Mouse (Mus musculus): ENCODE data around the gene Itga9. TPM values are rescaled to one million over a fixed set of nuclear protein-coding genes. Genes with fewer than 3 reads are reported as not detected.
A peak's percentile ranks its signal among the peaks of the same experiment; 100 is the strongest.

Gene Itga9
- polyA plus RNA-seq, 1 experiment from 2014 or later: 6.3 TPM

- DNase-seq (ENCODE audit: low spot score) (no peak), ATAC-seq (ENCODE audit: low FRiP score) (no peak)
- no peaks in the 10 kb centered on the region for H3K36me3 ChIP-seq (ENCODE audit: control insufficient read depth, insufficient read depth, low read length)
- H3K9me3 ChIP-seq (ENCODE audit: control insufficient read depth, low read length): no peaks in the 10 kb centered on the region
- H3K4me2 ChIP-seq (replicated peaks; ENCODE audit: low read depth, low read length): no peak overlapping the region
- H3K27me3 ChIP-seq (ENCODE audit: control insufficient read depth, insufficient read depth, low read length): no peaks in the 10 kb centered on the region
- no peaks in the 10 kb centered on the region; the same call in 1 of the 2 replicates for H3K4me1 ChIP-seq (replicated peaks; ENCODE audit: control insufficient read depth, insufficient read depth, low read length)
- 86% methylated on average over 6 of the region's 6 CpGs for WGBS
- H3K27ac ChIP-seq (ENCODE audit: low read depth, low read length): no peak overlapping the region
- H3K4me3 ChIP-seq (ENCODE audit: low read depth, low read length): no peak overlapping the region
- H3K9ac ChIP-seq (ENCODE audit: low read depth, low read length): no peak overlapping the region
Measured at GRCm38 (mm10) chr9:118891068-118891467, 284.6 kb downstream of the Itga9 start.

GRCm38 (mm10) chr9:118891593-118891992 lies 285.1 kb downstream of the Itga9 start:
- Histone ChIP-seq H3K27me3 (ENCODE audit: control insufficient read depth, insufficient read depth, low read length) (no peaks in the 10 kb centered on the region), H3K4me2 (replicated peaks; ENCODE audit: low read depth, low read length) (no peak overlapping the region), H3K4me1 (replicated peaks; ENCODE audit: control insufficient read depth, insufficient read depth, low read length) (no peaks in the 10 kb centered on the region; the same call in 1 of the 2 replicates), H3K9ac (ENCODE audit: low read depth, low read length) (no peak overlapping the region), H3K36me3 (ENCODE audit: control insufficient read depth, insufficient read depth, low read length) (no peaks in the 10 kb centered on the region), H3K27ac (ENCODE audit: low read depth, low read length) (no peak overlapping the region), H3K9me3 (ENCODE audit: control insufficient read depth, low read length) (no peaks in the 10 kb centered on the region), H3K4me3 (ENCODE audit: low read depth, low read length) (no peak overlapping the region)
- 70% methylated on average over 9 of the region's 9 CpGs for WGBS
- DNase-seq (ENCODE audit: low spot score) (no peak), ATAC-seq (ENCODE audit: low FRiP score) (no peak)

- ATAC-seq (ENCODE audit: low FRiP score): no peak
- Histone ChIP-seq H3K36me3 (ENCODE audit: control insufficient read depth, insufficient read depth, low read length) (no peaks in the 10 kb centered on the region), H3K9ac (ENCODE audit: low read depth, low read length) (no peak overlapping the region), H3K27me3 (ENCODE audit: control insufficient read depth, insufficient read depth, low read length) (no peaks in the 10 kb centered on the region), H3K4me1 (replicated peaks; ENCODE audit: control insufficient read depth, insufficient read depth, low read length) (no peaks in the 10 kb centered on the region; the same call in 1 of the 2 replicates), H3K4me3 (ENCODE audit: low read depth, low read length) (no peak overlapping the region), H3K4me2 (replicated peaks; ENCODE audit: low read depth, low read length) (no peak overlapping the region), H3K27ac (ENCODE audit: low read depth, low read length) (no peak overlapping the region), H3K9me3 (ENCODE audit: control insufficient read depth, low read length) (no peaks in the 10 kb centered on the region)
- DNase-seq (ENCODE audit: low spot score): no peak
- 77% methylated on average over 2 of the region's 2 CpGs for WGBS
Measured at GRCm38 (mm10) chr9:118895101-118895500, 288.6 kb downstream of the Itga9 start.

GRCm38 (mm10) chr9:118900677-118901076 lies 294.2 kb downstream of the Itga9 start:
- ATAC-seq (ENCODE audit: low FRiP score): no peak
- no peak overlapping the region for H3K4me2 ChIP-seq (replicated peaks; ENCODE audit: low read depth, low read length)
- H3K27ac ChIP-seq (ENCODE audit: low read depth, low read length): no peak overlapping the region
- H3K27me3 ChIP-seq (ENCODE audit: control insufficient read depth, insufficient read depth, low read length): no peaks in the 10 kb centered on the region
- no peaks in the 10 kb centered on the region for H3K4me1 ChIP-seq (replicated peaks; ENCODE audit: control insufficient read depth, insufficient read depth, low read length)
- DNase-seq (ENCODE audit: low spot score): no peak
- H3K9ac ChIP-seq (ENCODE audit: low read depth, low read length): no peak overlapping the region
- 75% methylated on average over 2 of the region's 2 CpGs for WGBS
- H3K4me3 ChIP-seq (ENCODE audit: low read depth, low read length): no peak overlapping the region
- no peaks in the 10 kb centered on the region for H3K9me3 ChIP-seq (ENCODE audit: control insufficient read depth, low read length)
- no peaks in the 10 kb centered on the region for H3K36me3 ChIP-seq (ENCODE audit: control insufficient read depth, insufficient read depth, low read length)

GRCm38 (mm10) chr9:118901917-118902316 lies 295.4 kb downstream of the Itga9 start:
- 23% methylated on average over 6 of the region's 6 CpGs for WGBS

GRCm38 (mm10) chr9:118907934-118908620 lies 301.6 kb downstream of the Itga9 start:
- 54% methylated on average over 18 of the region's 18 CpGs for WGBS
- no peak overlapping the region for H3K4me3 ChIP-seq (ENCODE audit: low read depth, low read length)
- no peak; the same call in 1 of the 2 replicates for ATAC-seq (ENCODE audit: low FRiP score)

More at GRCm38 (mm10) chr9:118901917-118902316, 295.4 kb downstream of the Itga9 start:
- ATAC-seq (ENCODE audit: low FRiP score) (peak; percentile 61), DNase-seq (ENCODE audit: low spot score) (no peak)
- no peaks in the 10 kb centered on the region for H3K36me3 ChIP-seq (ENCODE audit: control insufficient read depth, insufficient read depth, low read length)
- H3K4me1 ChIP-seq (replicated peaks; ENCODE audit: control insufficient read depth, insufficient read depth, low read length): no peaks in the 10 kb centered on the region
- no peaks in the 10 kb centered on the region for H3K27me3 ChIP-seq (ENCODE audit: control insufficient read depth, insufficient read depth, low read length)
- no peak overlapping the region for H3K4me2 ChIP-seq (replicated peaks; ENCODE audit: low read depth, low read length)
- H3K4me3 ChIP-seq (ENCODE audit: low read depth, low read length): no peak overlapping the region
- no peak overlapping the region for H3K27ac ChIP-seq (ENCODE audit: low read depth, low read length)
- no peaks in the 10 kb centered on the region for H3K9me3 ChIP-seq (ENCODE audit: control insufficient read depth, low read length)
- H3K9ac ChIP-seq (ENCODE audit: low read depth, low read length): no peak overlapping the region

GRCm38 (mm10) chr9:118913048-118913447 lies 306.6 kb downstream of the Itga9 start:
- no peaks in the 10 kb centered on the region for H3K36me3 ChIP-seq (ENCODE audit: control insufficient read depth, insufficient read depth, low read length)
- no peaks in the 10 kb centered on the region for H3K4me1 ChIP-seq (replicated peaks; ENCODE audit: control insufficient read depth, insufficient read depth, low read length)
- H3K9me3 ChIP-seq (ENCODE audit: control insufficient read depth, low read length): no peaks in the 10 kb centered on the region
- WGBS: 93% methylated on average over 9 of the region's 9 CpGs
- H3K4me2 ChIP-seq (replicated peaks; ENCODE audit: low read depth, low read length): no peak overlapping the region
- ATAC-seq (ENCODE audit: low FRiP score): no peak
- H3K27ac ChIP-seq (ENCODE audit: low read depth, low read length): no peak overlapping the region
- H3K27me3 ChIP-seq (ENCODE audit: control insufficient read depth, insufficient read depth, low read length): no peaks in the 10 kb centered on the region
- no peak overlapping the region for H3K9ac ChIP-seq (ENCODE audit: low read depth, low read length)
- H3K4me3 ChIP-seq (ENCODE audit: low read depth, low read length): no peak overlapping the region
- DNase-seq (ENCODE audit: low spot score): no peak

More at GRCm38 (mm10) chr9:118907934-118908620, 301.6 kb downstream of the Itga9 start:
- Histone ChIP-seq H3K36me3 (ENCODE audit: control insufficient read depth, insufficient read depth, low read length) (no peaks in the 10 kb centered on the region), H3K9ac (ENCODE audit: low read depth, low read length) (no peak overlapping the region), H3K4me1 (replicated peaks; ENCODE audit: control insufficient read depth, insufficient read depth, low read length) (no peaks in the 10 kb centered on the region), H3K27ac (ENCODE audit: low read depth, low read length) (no peak overlapping the region), H3K9me3 (ENCODE audit: control insufficient read depth, low read length) (no peaks in the 10 kb centered on the region), H3K27me3 (ENCODE audit: control insufficient read depth, insufficient read depth, low read length) (no peaks in the 10 kb centered on the region), H3K4me2 (replicated peaks; ENCODE audit: low read depth, low read length) (no peak overlapping the region)
- peak; percentile 90 for DNase-seq (ENCODE audit: low spot score)

GRCm38 (mm10) chr9:118913613-118914012 lies 307.1 kb downstream of the Itga9 start:
- H3K4me2 ChIP-seq (replicated peaks; ENCODE audit: low read depth, low read length): no peak overlapping the region
- no peaks in the 10 kb centered on the region for H3K9me3 ChIP-seq (ENCODE audit: control insufficient read depth, low read length)
- no peak for ATAC-seq (ENCODE audit: low FRiP score)
- 90% methylated on average over 3 of the region's 3 CpGs for WGBS
- no peaks in the 10 kb centered on the region for H3K36me3 ChIP-seq (ENCODE audit: control insufficient read depth, insufficient read depth, low read length)
- no peaks in the 10 kb centered on the region for H3K4me1 ChIP-seq (replicated peaks; ENCODE audit: control insufficient read depth, insufficient read depth, low read length)
- DNase-seq (ENCODE audit: low spot score): no peak
- H3K4me3 ChIP-seq (ENCODE audit: low read depth, low read length): no peak overlapping the region
- H3K27ac ChIP-seq (ENCODE audit: low read depth, low read length): no peak overlapping the region
- no peaks in the 10 kb centered on the region for H3K27me3 ChIP-seq (ENCODE audit: control insufficient read depth, insufficient read depth, low read length)
- no peak overlapping the region for H3K9ac ChIP-seq (ENCODE audit: low read depth, low read length)

GRCm38 (mm10) chr9:118914589-118914988 lies 308.1 kb downstream of the Itga9 start:
- Histone ChIP-seq H3K27ac (ENCODE audit: low read depth, low read length) (no peak overlapping the region), H3K27me3 (ENCODE audit: control insufficient read depth, insufficient read depth, low read length) (no peaks in the 10 kb centered on the region), H3K4me2 (replicated peaks; ENCODE audit: low read depth, low read length) (no peak overlapping the region), H3K36me3 (ENCODE audit: control insufficient read depth, insufficient read depth, low read length) (no peaks in the 10 kb centered on the region), H3K4me1 (replicated peaks; ENCODE audit: control insufficient read depth, insufficient read depth, low read length) (no peaks in the 10 kb centered on the region), H3K9me3 (ENCODE audit: control insufficient read depth, low read length) (no peaks in the 10 kb centered on the region), H3K4me3 (ENCODE audit: low read depth, low read length) (no peak overlapping the region), H3K9ac (ENCODE audit: low read depth, low read length) (no peak overlapping the region)
- ATAC-seq (ENCODE audit: low FRiP score) (no peak), DNase-seq (ENCODE audit: low spot score) (no peak)
- WGBS: 55% methylated on average over 8 of the region's 8 CpGs

All from hindbrain, embryonic 11.5 days (tissue).